Mouse (Mus musculus) lung, adult 2 months (tissue): ENCODE measurements around the gene Olfr631. TPM values are rescaled to one million over a fixed set of nuclear protein-coding genes. Genes with fewer than 3 reads are reported as not detected.
"Not testable (repeated sequence)": the region's sequence is repeated elsewhere in the genome, so short reads cannot be mapped to it uniquely, and the experiment has no call there.

Experiments used
- DNase-seq: peaks from one replicate; pipeline ENCODE4 v3.0.0; 2022
- H3K4me1 ChIP-seq: fragments of 200-500 bp; 2 replicates; pipeline ENCODE4 v1.6.1; 2011; ENCODE audit warnings: low read length; ENCODE audit not compliant: control insufficient read depth, insufficient read depth
- H3K4me3 ChIP-seq: fragments of 200-500 bp; replicated peaks from 2 replicates; pipeline ENCODE3; 2011; ENCODE audit warnings: low read depth, mild to moderate bottlenecking, control low read depth, low read length; ENCODE audit errors: extremely low read depth
- CTCF ChIP-seq: fragments of 200-500 bp; IDR thresholded peaks from 2 replicates; pipeline ENCODE4 v1.5.1; 2011; ENCODE audit warnings: mild to moderate bottlenecking, low read length, control low read depth; ENCODE audit not compliant: insufficient read depth
- POLR2A ChIP-seq: fragments of 200-500 bp; IDR thresholded peaks from 2 replicates; pipeline ENCODE4 v1.6.1; 2011; ENCODE audit warnings: low read depth, mild to moderate bottlenecking, control low read depth, low read length, borderline replicate concordance; ENCODE audit errors: extremely low read depth
- WGBS: fragments of 180-500 bp; shearing (Covaris S2); methylation state at CpG from one replicate; pipeline ENCODE4 v1.1.7; 2018; 5-methylcytosine and 5-hydroxymethylcytosine counted together
- polyA plus RNA-seq: library from polyadenylated mRNA; depleted of rRNA; stranded (reverse); fragments of >200 nt; gene quantifications from 2 replicates; pipeline ENCODE4 v1.2.3, GENCODE M21; 2012; rRNA removed

Olfr631 gene
- not detected in 2 replicates for polyA plus RNA-seq

DNA sequence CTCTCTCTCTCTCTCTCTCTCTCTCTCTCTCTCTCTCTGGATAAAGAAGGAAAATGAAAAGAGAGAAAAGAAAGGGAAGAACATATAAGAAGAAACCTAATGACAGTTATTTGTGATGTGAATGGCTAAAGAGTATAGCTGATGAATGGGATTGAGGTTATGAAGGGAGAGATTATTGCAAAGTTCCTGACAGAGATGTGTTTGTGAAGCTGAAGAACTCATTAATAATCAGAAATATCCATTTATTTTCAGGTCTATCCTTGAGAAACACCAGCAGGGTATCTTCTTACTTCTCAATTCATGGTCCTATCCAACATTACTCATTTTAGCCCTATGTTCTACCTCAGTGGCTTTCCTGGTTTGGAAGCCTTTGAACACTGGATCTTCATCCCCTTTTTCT is at the start of gene Olfr631:
Gene Olfr631, plus strand, starts transcription at position 301 of the 400 bp plus-strand sequence.
- no peak within 1 kb of the TSS for H3K4me3 ChIP-seq
- no peak for TF ChIP-seq CTCF
- no peak for TF ChIP-seq POLR2A
- DNase-seq = no peak
- no peaks in the 10 kb centered on the region for H3K4me1 ChIP-seq

GRCm38 (mm10) chr7:103886152-103886551 is 42.5 kb upstream of the Olfr631 start, which contains the start of gene Olfr66:
Olfr66 (minus strand) TSS chr7:103886252.
- Histone ChIP-seq H3K4me3 (no peak within 1 kb of the TSS), H3K4me1 (no peaks in the 10 kb centered on the region)
- no peak for DNase-seq
- TF ChIP-seq CTCF (no peak), POLR2A (no peak)

DNA sequence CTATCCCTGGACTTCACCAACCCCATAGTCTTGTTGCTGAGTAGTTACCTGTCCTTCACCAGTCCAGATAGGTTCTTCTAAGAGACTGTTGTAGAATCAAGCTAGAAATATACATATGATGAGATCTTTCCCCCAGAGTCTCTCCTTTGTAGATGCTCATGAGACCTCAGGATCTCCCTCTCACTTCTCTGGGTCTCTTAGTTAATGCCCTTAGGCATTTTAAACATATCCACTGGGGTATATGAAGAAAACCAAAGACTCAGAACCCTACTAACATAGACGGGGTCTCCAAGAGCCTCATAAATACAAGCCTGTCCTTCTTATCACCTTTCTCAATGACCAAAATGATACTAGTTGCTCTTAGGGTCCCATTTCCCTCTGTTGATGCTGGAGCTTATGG is 34.2 kb upstream of the Olfr631 start, which contains the start of gene Olfr64:
Gene Olfr64, minus strand, starts transcription at position 101 of the 400 bp plus-strand sequence.
- Histone ChIP-seq H3K4me1 (no peaks in the 10 kb centered on the region), H3K4me3 (no peak within 1 kb of the TSS)
- no peak for DNase-seq
- 63% methylated on average over 1 of the region's 1 CpGs for WGBS
- TF ChIP-seq CTCF = no peak
- TF ChIP-seq POLR2A = no peak

- TF ChIP-seq POLR2A = no peak
- TF ChIP-seq CTCF = no peak
- no peak for DNase-seq
- Histone ChIP-seq H3K4me1 (no peaks in the 10 kb centered on the region), H3K4me3 (no peak within 1 kb of the TSS)
- 67% methylated on average over 2 of the region's 2 CpGs for WGBS
Observed at GRCm38 (mm10) chr7:103903187-103903586, 25.4 kb upstream of the Olfr631 start, which contains the start of gene Olfr65. Olfr65 (plus strand) TSS chr7:103903487.

GRCm38 (mm10) chr7:103910047-103910446 is 18.6 kb upstream of the Olfr631 start:
- H3K4me3 ChIP-seq = no peak overlapping the region
- H3K4me1 ChIP-seq = no peaks in the 10 kb centered on the region
- TF ChIP-seq POLR2A = no peak
- TF ChIP-seq CTCF = no peak
- WGBS = 2% methylated on average over 3 of the region's 3 CpGs
- DNase-seq = no peak

DNA sequence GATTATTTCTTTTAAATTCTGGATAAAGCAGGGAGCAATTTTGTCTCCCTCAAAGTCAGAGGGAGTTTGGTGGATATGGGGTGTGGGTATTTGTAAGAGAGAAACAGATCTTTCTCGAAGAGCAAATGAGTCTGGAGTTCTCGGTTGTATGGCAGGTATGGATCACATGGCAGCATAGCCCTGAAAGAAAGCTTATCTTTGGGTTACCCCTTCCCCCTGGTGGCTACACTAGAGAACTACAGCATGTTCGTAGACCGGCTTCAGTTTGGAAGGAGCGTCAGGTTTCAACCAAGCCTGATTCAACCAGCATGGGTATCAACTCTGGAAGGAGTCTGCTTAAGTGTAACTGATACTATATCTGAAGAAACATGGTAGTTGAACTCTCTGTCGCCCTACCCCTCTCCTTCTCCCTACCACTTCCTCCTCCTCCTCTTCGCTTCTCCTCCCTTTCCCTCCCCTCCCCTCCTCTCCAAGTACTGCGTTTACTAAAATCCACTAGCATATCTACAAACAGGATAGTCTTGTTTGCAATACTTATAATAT is 15.6 kb upstream of the Olfr631 start:
- no peaks in the 10 kb centered on the region for H3K4me1 ChIP-seq
- H3K4me3 ChIP-seq = no peak overlapping the region
- TF ChIP-seq POLR2A (no peak), CTCF (no peak)
- 53% methylated on average over 8 of the region's 8 CpGs for WGBS
- DNase-seq = no peak

GRCm38 (mm10) chr7:103915338-103915737 is 13.3 kb upstream of the Olfr631 start:
- DNase-seq = no peak
- no peak overlapping the region for H3K4me3 ChIP-seq
- TF ChIP-seq POLR2A (no peak), CTCF (no peak)
- no peaks in the 10 kb centered on the region for H3K4me1 ChIP-seq

DNA sequence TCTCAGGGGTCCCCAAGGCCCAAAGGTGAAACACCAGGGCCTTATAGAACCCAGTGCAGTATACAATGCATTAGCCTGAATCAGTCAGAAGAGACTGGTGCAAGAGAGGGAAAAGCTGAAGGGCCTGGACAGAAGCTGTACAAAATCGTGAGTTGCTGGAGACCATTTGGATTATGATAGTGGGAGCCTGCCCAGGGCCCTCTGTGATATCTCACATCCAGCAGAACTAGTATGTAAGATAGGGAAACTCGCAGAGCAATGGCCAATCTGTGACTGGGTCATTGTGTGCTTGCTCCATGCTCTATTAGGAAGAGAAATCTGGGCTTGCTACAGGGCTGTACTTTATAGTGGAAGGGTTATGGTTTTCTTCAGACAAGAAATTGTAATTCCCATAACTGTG is 5.6 kb downstream of the Olfr631 start, which contains the start of gene Olfr632:
Gene Olfr632, plus strand, starts transcription at position 84 of the 400 bp plus-strand sequence.
- TF ChIP-seq CTCF (no peak), POLR2A (no peak)
- Histone ChIP-seq H3K4me1 (no peaks in the 10 kb centered on the region), H3K4me3 (no peak within 1 kb of the TSS)
- 55% methylated on average over 2 of the region's 2 CpGs for WGBS
- DNase-seq = no peak

DNA sequence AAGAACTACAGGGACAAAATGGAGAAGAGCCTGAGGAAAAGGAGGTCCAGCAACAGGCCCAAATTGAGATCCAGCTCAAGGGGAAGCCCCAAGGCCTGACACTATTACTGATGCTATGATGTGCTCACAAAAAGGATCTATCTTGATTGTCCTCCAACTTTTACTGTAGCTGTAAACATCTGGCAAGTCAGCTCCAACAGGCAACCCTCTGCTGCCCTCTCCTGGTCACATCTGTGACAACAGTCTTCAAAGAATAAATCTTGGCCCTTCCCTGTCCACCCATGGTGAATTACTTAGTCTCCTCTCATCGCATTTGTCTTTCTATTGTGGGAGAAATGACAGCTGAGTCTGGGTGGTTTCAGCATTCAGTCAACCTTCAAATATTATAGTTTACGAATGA is 14.1 kb downstream of the Olfr631 start:
- Histone ChIP-seq H3K4me3 (no peak overlapping the region), H3K4me1 (no peaks in the 10 kb centered on the region)
- no peak for TF ChIP-seq POLR2A
- TF ChIP-seq CTCF = peak; percentile 66
- no peak for DNase-seq
- WGBS = 29% methylated on average over 2 of the region's 2 CpGs

- Histone ChIP-seq H3K4me1 (no peaks in the 10 kb centered on the region), H3K4me3 (no peak within 1 kb of the TSS)
- DNase-seq = no peak
- TF ChIP-seq CTCF = no peak
- no peak for TF ChIP-seq POLR2A
Observed at GRCm38 (mm10) chr7:103944137-103944536, 15.5 kb downstream of the Olfr631 start, which contains the start of gene Olfr633. Olfr633 (plus strand) TSS chr7:103944437.

DNA sequence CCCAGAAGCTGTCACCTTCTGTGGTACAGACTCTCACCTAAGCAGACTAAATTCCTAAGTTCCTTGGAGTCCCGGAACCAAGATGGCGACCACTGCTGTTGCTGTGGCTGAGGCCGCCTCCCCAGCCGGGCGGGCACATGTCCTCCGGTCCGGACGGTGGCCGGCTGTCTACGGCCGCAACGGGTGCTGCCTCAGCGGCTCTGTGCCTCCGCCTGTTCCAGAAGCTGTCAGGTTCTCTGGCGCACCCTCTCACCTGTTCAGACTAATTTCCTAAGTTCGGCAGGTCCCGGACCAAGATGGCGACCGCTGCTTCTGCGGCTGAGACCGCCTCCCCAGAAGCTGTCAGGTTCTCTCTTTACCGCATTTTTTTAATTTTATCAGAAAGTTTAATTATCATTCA is 38.2 kb downstream of the Olfr631 start:
- WGBS = 93% methylated on average over 22 of the region's 22 CpGs
- not testable (repeated sequence) for H3K4me3 ChIP-seq, H3K4me1 ChIP-seq, DNase-seq
